Mouse (Mus musculus) T-helper 2 cell (primary cell): Measurements from ENCODE around the gene Clic5.

Experiments used
- in situ Hi-C: fragments of 300-600 bp; cut with MboI, MseI; formaldehyde crosslinking; loops from one replicate; pipeline ENCODE4 v1.15.1; 2025; ENCODE audit warnings: high pct_unique_total_duplicates

Gene Clic5

GRCm38 (mm10) chr17:44261594-44262202 is 73.3 kb downstream of the Clic5 start:
- in situ Hi-C loops = loop anchor here (10.0 kb wide), 1 partner anchor 403 kb away; no protein-coding TSS in a partner anchor

GRCm38 (mm10) chr17:44270043-44270442 is 81.7 kb downstream of the Clic5 start:
- in situ Hi-C loops = no loop called here

DNA sequence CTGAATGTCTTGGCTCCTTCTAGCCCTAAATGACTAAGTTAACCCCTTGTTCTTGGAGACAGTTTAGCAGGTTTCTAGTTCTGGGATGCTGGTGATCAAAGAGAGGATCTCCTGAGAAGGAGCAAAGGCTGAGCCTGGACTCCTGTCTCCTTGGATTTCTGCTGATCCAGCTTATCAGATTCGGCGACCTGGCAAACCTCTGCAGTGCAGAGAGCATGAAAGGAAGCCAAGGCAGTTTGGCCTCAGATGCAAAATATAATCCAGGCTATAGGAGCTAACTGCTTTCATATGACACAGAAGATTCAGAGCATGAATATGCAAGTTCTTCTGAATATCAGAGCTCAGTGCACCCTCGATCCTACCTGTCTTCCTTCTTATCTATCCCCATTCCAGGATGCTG is 83.0 kb downstream of the Clic5 start:
- in situ Hi-C loops = no loop called here

DNA sequence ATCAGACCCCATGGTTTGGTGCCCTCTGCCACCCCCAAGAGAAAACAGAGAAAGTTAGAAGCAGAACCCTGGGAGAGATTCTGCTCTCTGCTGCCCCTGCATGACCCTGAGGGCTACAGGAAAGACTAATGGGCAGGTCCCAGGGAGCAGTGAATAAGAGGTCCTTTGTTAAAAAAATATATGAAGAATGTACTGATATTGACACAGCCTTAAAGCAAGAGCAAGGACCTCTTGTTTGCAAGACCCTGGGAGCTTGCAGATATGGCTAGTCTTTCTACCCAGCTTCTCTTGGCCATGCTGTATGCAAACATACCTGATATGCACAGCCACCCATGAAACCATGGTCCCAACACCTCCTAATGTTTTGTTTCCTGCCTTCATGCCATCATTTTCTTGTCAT is 86.4 kb downstream of the Clic5 start:
- in situ Hi-C loops = no loop called here

GRCm38 (mm10) chr17:44288320-44288719 is 99.9 kb downstream of the Clic5 start:
- in situ Hi-C loops = no loop called here

DNA sequence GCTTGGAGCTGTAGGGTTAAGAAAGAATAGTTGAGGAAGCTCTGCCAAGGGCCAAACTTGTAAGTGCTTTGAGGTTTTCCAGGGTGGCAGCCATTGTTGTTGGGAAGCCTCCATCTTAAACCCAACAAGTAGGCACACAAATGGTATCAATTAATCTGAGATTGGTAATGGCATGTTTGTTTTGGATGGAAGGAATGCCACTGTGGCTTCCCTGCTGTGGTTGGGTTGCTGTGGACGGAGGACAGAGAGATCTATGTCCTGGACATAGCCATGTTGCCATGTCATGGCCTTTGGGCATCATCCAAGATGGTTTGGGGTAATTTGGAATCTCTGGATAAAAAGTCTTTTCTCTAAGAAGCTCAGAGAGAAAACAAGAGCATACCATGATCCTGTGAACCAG is 108.8 kb downstream of the Clic5 start:
- in situ Hi-C loops = no loop called here

- in situ Hi-C loops = no loop called here
Measured at GRCm38 (mm10) chr17:44300236-44300635, 111.9 kb downstream of the Clic5 start.

GRCm38 (mm10) chr17:44300723-44301122 is 112.3 kb downstream of the Clic5 start:
- in situ Hi-C loops = no loop called here

GRCm38 (mm10) chr17:44301224-44301811 is 112.9 kb downstream of the Clic5 start:
- in situ Hi-C loops = no loop called here

DNA sequence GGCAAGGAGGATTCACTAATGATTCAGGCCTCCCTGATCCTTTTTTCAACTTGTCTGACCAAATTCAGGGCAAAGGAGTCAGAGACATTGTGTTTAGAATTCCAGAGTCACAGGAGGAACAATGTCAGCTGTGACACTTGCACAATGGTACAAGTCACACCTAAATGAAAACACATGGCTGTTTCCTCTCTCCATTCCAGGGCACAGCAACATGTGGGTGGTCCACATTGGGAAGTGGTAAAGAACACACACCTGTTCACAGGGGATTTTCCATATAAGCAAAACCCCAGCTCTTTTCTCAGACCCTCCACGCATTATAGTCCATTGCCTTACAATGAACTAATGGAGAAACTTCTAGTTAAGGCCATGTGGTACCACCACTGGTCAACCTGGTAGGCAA is 115.7 kb downstream of the Clic5 start:
- in situ Hi-C loops = no loop called here

DNA sequence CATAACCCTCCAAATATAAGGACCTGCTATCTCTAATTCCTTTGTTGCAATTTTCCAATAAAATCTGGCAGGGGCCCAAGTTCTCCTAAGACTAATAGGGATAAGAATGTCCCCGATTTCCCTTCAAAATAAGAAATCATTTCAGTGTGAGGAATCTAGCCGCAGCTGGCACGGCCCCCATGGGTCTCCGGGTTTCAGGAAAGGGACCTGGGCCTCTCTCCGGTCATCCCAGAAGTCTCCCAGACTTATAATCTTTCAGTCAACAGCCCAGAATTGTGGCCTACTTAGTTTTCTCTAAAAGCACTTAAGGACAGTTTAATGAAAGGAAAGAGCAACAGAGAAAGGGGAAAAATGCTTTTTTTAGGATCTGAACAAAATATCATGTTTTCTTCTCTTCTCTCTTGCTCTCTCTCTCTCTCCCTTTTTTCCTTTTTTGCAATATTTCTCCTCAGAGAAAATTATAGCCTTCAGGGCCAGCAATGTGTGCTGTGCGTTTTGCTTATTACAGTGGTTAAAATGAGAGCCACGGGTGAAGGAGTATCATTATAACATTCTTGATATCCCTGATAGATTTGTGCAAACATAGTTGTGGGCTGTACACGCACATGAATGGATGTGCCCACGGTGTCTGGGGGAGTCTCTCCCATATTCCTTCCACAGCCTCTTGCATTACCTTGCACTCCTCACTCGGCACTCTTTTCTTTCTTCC is 121.7 kb downstream of the Clic5 start:
- in situ Hi-C loops = loop anchor here (10.0 kb wide), 1 partner anchor 855 kb away; no protein-coding TSS in a partner anchor

GRCm38 (mm10) chr17:44325314-44325713 is 136.9 kb downstream of the Clic5 start:
- in situ Hi-C loops = no loop called here

GRCm38 (mm10) chr17:44327279-44328146 is 139.1 kb downstream of the Clic5 start:
- in situ Hi-C loops = no loop called here

GRCm38 (mm10) chr17:44328147-44328482 is 139.7 kb downstream of the Clic5 start:
- in situ Hi-C loops = no loop called here
